Mouse (Mus musculus): Measurements from ENCODE around the gene Vgll1.

DNA sequence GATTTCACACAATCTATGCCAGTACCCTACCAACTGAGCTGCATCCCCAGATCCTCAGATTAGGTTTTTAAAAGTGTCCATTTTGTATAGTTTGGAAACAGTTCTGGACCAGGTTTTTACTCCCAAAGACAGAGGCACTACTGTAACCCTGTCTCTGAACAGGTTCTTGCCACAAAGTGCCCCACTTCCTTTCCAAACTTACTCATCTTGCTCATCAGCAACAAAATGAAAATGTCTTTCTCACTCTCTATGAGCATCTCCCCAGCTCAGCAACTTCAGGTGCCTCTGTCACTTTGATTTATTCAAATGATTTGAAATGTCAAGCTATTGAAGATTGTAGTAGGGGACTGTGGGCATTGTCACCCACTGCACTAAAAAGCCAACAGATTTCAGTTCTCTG, 49.7 kb downstream of the Vgll1 start:
- TF ChIP-seq CTCF (IDR thresholded peaks at IDR 0.05; ENCODE audit: borderline replicate concordance, insufficient read depth, low read depth, low read length) (no peak), POLR2A (IDR thresholded peaks at IDR 0.05; ENCODE audit: borderline replicate concordance, insufficient read depth, low read length) (no peak)
